Mouse (Mus musculus) macrophage (primary cell): ENCODE results near the gene Dnah12. TPM values are rescaled to one million over a fixed set of nuclear protein-coding genes. Genes with fewer than 3 reads are reported as not detected.

Source experiments
- H3K27ac ChIP-seq: fragments of 350-480 bp; formaldehyde crosslinking; 2 replicates; pipeline ENCODE4 v1.9.0; 2021
- H3K36me3 ChIP-seq: fragments of 350-480 bp; formaldehyde crosslinking; 2 replicates; pipeline ENCODE4 v1.9.0; 2021; ENCODE audit errors: inconsistent target
- H3K4me3 ChIP-seq: fragments of 350-480 bp; formaldehyde crosslinking; 2 replicates; pipeline ENCODE4 v1.9.0; 2021; ENCODE audit errors: inconsistent target
- H3K79me2 ChIP-seq: fragments of 350-480 bp; formaldehyde crosslinking; 2 replicates; pipeline ENCODE4 v1.9.0; 2021; ENCODE audit errors: inconsistent target
- WGBS: methylation state at CpG from one replicate; pipeline ENCODE4 v1.1.7; 2026; ENCODE audit warnings: inconsistent platforms; ENCODE audit not compliant: missing documents; 5-methylcytosine and 5-hydroxymethylcytosine counted together
- polyA plus RNA-seq: library from polyadenylated mRNA; stranded (reverse); fragments of 250-400 nt; gene quantifications from 3 replicates; pipeline ENCODE4 v1.2.4, GENCODE M21; 2018; ENCODE audit warnings: inconsistent platforms
- total RNA-seq, 78 experiments: library from RNA; depleted of rRNA; stranded (reverse); fragments of 250-400 nt; gene quantifications; 1 replicate in 9 of 78; 2 replicates in 24 of 78; 3 replicates in 43 of 78; 4 replicates in 2 of 78; pipeline ENCODE4 v1.2.4; 2018; ENCODE audit warnings: inconsistent platforms in 56 of 78

Dnah12 gene
- total RNA-seq (2018; cell fraction: chromatin; rRNA removed): 1 to 10 TPM in 3 of 26 experiments, under 1 TPM in 22, not detected in 1; 0.16 to 1.9 (median 0.45) TPM
- under 1 TPM in 24 of 26 experiments, not detected in 2; under 0.01 to 0.19 (median 0.07) TPM for total RNA-seq (2018; cell fraction: cytosol; rRNA removed)
- total RNA-seq (2018; cell fraction: nucleus; rRNA removed): 1 to 10 TPM in 3 of 26 experiments, under 1 TPM in 21, not detected in 2; 0.05 to 1.8 (median 0.52) TPM
- 0.20 TPM in 1 of 3 replicates, not detected in the others for polyA plus RNA-seq

DNA sequence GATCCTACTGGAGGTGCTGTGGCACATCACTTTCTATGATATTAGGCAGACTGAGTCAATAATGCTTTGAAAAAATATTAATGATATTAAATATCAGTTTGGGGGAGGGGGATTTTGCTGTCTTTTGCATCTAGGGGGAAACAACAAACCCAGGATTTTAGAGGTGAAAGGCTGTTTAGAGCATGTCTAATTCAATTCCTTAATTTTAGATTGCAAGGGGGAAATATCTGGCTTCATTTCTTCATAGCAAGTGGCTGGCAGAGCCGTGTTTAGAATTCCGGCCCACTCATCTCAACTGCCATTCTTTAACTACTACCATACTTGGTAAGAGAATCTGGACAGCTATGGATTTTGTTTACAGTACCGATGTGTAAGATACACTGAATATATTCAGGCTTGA lies at the start of gene Dnah12:
Gene Dnah12 (plus strand): TSS at position 301 of the 400 bp plus-strand sequence.
- Histone ChIP-seq H3K79me2 (no peaks in the 10 kb centered on the region), H3K27ac (no peak within 1 kb of the TSS), H3K36me3 (no peaks in the 10 kb centered on the region), H3K4me3 (no peak within 1 kb of the TSS)
- WGBS: 85% methylated on average over 3 of the region's 3 CpGs

DNA sequence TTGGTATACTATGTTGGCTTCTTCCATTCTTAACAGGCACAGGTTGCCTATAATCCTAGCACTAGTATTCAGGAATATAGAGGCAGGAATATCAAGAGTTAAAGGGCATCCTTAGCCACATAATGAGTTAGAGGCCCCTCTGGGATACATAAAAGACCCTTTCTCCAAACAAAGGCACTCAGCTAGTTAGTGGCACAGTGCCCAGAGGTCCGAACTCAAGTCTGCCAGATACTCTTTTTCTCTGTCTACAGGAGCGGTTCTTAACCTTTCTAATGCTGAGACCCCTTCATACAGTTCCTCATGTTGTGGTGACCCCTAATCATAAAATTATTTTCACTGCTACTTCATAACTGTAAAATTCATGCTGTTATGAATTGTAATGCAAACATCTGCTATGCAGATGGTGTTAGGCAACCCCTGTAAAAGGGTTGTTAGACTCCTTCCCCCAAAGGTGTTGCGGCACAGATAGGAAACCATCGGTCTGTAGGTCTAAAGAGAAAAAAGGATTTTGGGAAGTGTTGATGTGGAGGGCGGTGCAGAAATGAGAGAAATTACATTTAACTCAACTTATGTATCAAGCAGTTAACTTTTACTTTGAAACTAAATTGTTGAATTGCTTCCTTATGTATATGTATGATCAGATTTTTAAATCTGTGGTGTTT lies 47.0 kb upstream of the Dnah12 start:
- Histone ChIP-seq H3K4me3 (no peak overlapping the region), H3K36me3 (peaks cover 29% of the 10 kb centered on the region), H3K79me2 (peaks cover 100% of the 10 kb centered on the region), H3K27ac (no peak overlapping the region)
- WGBS: 81% methylated on average over 5 of the region's 5 CpGs

DNA sequence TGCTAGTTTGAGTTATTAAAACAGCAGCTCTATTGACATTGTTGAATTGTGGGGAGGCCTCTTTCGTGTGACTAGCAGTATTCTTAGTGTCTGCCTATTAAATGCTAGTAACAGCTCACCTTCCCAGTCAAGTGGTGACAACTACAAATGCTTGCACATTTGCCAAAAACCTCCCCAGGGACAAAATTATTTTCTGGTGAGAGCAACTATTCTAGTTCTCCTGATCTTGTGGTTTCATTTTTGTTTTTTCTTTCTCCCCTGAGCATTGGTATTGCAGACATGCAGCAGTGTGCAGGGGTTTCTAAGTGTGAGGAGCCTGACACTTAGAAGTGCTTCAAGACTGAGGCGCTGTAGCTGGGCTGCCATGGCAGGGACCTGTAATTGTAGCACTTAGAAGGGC lies 45.3 kb upstream of the Dnah12 start:
- H3K27ac ChIP-seq: no peak overlapping the region
- H3K36me3 ChIP-seq: peaks cover 40% of the 10 kb centered on the region
- 87% methylated on average over 2 of the region's 2 CpGs for WGBS
- peaks cover 100% of the 10 kb centered on the region for H3K79me2 ChIP-seq
- no peak overlapping the region for H3K4me3 ChIP-seq

DNA sequence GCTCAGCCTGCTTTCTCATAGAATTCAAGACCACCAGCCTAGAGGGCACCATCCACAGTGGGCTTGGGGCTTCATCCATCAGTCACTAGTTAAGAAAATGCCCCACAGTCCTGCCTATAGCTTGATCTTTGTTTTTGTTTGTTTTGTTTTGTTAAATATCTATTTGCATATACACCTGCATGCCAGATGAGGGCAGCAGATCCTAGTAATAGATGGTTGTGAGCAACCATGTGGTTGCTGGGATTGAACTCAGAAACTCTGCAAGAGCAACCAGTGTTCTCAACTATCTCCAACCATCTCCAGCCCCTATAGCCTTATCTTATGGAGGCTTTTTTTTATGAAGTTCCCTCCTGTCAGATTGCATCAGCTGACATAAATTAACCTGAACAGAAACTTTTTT lies 41.2 kb upstream of the Dnah12 start:
- H3K36me3 ChIP-seq: peaks cover 72% of the 10 kb centered on the region
- H3K79me2 ChIP-seq: peaks cover 62% of the 10 kb centered on the region
- no peak overlapping the region for H3K4me3 ChIP-seq
- no peak overlapping the region for H3K27ac ChIP-seq

DNA sequence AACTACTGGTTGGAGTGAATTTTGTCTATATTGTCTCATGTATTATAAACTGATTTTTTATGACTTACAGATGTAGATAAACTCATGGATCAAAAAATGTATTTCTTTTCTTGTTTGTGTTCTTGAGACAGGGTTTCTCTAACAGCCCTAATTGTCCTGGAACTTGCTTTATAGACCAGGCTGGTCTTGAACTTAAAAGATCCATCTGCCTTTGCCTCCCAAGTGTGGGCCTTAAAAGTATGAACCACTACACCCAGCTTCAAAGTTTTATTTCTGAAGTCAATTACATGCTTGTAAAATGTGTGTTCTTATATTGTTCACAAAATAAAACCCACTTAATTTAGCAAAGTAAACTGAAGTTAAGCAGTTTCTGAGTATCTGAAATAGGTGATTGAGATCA lies 34.9 kb upstream of the Dnah12 start:
- Histone ChIP-seq H3K4me3 (no peak overlapping the region), H3K79me2 (no peaks in the 10 kb centered on the region), H3K27ac (no peak overlapping the region), H3K36me3 (peaks cover 35% of the 10 kb centered on the region)

DNA sequence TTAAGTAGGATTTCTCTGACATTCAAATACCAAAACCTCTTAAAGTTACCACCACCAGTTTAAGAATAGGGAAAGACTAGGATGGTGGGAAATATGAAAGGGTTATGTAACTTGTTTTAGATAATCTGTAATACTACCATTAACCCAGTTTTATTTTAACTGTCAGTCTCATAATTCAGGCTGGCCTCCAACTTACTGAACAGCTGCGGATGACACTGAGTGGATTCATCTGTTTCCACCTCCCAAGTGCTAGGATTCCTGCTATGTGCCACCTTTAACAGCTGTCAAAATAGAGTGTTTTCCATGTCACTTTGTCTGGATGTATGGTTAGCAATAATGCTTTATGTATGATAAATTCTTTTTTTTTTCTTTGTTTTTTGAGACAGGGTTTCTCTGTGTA lies 32.8 kb upstream of the Dnah12 start:
- Histone ChIP-seq H3K4me3 (no peak overlapping the region), H3K27ac (no peak overlapping the region), H3K79me2 (peaks cover 12% of the 10 kb centered on the region), H3K36me3 (peaks cover 30% of the 10 kb centered on the region)
- WGBS: 85% methylated on average over 1 of the region's 1 CpGs

DNA sequence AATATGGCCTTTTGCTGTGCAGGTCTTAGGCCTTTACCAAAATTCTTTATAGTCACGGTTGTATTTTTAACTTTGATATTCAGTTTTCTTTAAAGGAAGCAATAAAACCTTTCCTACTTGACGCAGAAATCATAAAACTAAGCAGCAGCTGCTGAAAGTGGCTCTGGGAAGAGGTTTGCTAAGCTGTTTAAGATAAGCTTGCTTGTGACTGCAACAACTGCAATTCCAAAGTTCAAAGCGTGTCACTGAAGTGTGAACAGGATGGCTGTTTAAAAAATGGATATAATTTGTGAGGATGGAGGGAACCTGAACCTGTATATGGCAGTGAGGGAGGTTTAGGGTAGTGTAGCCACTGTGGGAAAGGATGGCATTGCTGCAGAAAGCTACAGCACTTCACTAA lies 31.1 kb upstream of the Dnah12 start:
- Histone ChIP-seq H3K27ac (no peak overlapping the region), H3K4me3 (no peak overlapping the region), H3K79me2 (peaks cover 30% of the 10 kb centered on the region), H3K36me3 (peaks cover 15% of the 10 kb centered on the region)
- WGBS: 90% methylated on average over 3 of the region's 3 CpGs

DNA sequence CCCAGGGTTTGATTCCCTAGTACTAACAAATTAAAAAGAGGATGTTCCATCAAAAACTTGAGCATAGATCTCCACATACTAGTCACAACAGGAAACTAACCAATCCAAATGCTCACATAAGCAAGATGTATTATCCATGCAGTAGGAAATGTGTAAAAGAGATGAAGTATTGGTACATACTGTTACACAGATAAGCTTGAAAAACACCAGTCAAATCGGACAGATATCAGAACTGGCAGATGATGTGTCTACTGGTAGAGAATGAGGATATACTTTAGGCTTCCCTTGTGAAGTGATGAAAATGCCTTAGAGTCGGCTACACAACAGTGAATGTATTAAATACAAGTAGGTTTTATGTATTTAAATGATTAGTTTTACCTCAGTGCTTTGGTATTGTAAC lies 30.6 kb upstream of the Dnah12 start:
- no peak overlapping the region for H3K27ac ChIP-seq
- peaks cover 35% of the 10 kb centered on the region for H3K79me2 ChIP-seq
- peaks cover 11% of the 10 kb centered on the region; the same call in 1 of the 2 replicates for H3K36me3 ChIP-seq
- no peak overlapping the region for H3K4me3 ChIP-seq
- whole genome bisulfite sequencing: 88% methylated on average over 2 of the region's 2 CpGs

DNA sequence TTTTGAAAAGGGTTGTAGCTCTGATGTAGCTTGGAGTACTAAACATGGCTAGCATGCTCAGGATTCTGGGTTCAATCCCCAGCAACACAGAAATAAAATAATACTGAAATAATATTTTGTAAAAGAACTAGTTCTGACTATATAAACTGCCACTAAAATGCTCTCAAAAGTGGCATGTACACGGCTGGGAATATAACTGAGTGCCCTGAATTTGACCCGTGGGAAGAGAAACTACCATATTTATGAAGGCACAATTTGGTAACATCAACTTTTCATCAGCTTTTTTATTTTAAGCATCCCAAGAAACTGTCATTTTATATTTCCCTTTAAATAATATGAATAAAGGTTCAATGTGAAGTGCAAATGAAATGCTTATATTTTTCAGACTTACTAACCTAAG lies 29.2 kb upstream of the Dnah12 start:
- WGBS: 92% methylated on average over 2 of the region's 2 CpGs
- Histone ChIP-seq H3K27ac (no peak overlapping the region), H3K79me2 (peaks cover 48% of the 10 kb centered on the region), H3K36me3 (peaks cover 11% of the 10 kb centered on the region; the same call in 1 of the 2 replicates), H3K4me3 (no peak overlapping the region)

DNA sequence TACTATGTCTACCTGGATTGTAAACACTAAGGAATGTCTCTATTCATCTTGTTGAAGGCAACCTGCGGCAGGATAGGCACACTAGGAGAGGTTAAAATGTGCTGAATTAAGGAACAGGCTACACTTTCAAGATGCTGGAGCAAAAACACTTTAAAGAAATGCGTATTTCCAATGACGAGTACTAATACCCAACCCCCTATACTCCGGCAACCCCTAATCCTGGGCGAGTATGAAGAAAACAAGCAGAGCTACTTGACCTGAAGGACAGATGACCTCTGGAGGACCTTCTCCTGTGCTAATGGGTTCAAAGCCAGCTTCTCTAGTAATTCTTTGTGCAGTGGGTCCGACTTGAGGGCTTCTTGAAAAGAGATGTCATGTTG lies 25.1 kb upstream of the Dnah12 start:
- peaks cover 11% of the 10 kb centered on the region; the same call in 1 of the 2 replicates for H3K36me3 ChIP-seq
- peaks cover 49% of the 10 kb centered on the region for H3K79me2 ChIP-seq
- peak overlapping the region; percentile 87 for H3K4me3 ChIP-seq
- 25% methylated on average over 6 of the region's 6 CpGs for WGBS
- peak overlapping the region; percentile 31 for H3K27ac ChIP-seq

DNA sequence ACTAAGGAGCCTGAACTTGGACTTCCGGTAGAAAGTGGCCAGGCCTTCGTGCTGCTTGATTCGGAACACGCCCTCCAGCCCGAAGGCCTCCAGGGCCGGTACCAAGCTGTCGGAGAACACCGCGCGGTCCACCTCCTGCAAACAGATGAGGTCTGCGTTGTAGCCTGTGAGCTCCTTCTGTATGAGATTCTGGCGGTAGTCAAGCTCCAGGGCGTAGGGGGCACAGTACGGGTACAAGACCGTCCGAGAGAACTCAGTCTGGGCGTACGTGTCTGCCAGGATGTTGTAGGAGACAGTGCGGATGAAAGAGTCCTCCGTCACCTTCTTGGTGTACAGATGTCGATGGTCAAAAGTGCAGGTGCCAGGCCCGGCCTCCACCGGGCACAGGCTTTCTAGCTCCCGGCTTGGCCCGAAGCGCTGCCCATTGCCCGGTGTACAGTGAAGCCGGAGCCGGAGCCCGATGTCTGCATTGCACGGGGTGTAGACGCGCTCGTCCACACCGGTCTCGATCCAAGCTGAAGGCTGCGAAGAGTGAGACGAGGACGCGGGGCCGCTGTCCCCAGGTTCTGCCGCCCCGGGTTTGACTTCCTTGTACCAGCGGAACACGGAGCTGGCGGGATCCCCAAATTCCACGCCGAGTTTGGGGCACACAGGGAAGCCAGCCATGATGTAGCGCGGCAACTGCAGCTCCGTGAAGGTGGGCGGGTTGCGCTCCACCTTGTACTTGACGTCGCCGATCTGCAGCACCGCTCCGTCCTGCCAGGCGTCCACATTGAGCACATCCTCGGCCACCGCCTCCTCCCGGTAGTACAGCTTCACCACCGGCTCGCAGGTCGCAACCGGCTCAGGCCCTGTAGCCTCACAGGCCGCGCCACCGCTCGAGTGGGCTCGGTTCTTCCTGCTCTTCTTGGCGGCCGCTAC lies 24.4 kb upstream of the Dnah12 start:
- peaks cover 49% of the 10 kb centered on the region for H3K79me2 ChIP-seq
- H3K27ac ChIP-seq: peak overlapping the region; percentile 31
- H3K36me3 ChIP-seq: peaks cover 8% of the 10 kb centered on the region; the same call in 1 of the 2 replicates
- H3K4me3 ChIP-seq: peak overlapping the region; percentile 87
- under 1% methylated on average over 66 of the region's 73 CpGs for WGBS

DNA sequence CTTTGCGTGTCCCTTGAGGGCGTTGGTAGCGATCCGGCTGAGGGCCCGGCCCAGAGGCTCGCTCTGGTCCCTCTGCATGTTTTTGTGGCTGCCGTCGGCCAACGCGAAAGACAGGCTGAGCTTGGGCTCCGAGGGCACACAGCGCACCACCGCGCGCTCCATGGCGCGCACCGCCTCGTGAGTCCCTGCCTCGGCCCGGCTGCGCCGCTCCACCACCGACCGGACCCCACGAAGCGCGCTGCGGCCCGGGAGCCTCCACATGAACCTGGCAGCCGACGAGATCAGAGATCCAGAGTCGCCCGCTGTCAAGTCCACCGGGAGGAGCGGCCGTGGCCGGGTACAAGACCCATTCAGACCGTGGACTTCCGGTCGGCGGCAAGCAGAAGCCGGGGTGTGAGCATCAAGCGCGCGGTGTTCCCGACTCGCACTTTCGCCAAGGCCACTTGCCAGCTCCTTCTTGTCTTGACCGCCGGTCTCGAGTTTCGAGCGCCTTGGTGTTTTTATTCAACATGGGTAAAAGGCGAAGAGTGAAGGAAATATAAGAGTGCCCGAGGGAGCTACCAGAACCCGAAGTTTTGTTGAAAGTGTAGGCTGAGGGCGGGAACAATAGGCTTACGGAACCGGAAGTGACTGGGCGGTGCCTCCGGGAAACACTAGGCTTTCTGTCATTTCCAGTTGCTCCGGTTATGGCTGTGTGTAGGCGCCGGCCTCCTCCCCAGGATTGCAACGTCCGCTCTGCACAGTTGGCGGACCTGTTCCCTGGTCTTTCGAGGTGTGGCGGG lies 23.6 kb upstream of the Dnah12 start, which contains the start of gene Pde12:
Gene Pde12 (minus strand): TSS at position 592 of the 782 bp plus-strand sequence.
- under 1% methylated on average over 69 of the region's 70 CpGs for WGBS
- Histone ChIP-seq H3K36me3 (peaks cover 5% of the 10 kb centered on the region; the same call in 1 of the 2 replicates), H3K79me2 (peaks cover 44% of the 10 kb centered on the region), H3K4me3 (peak within 1 kb of the TSS; percentile 87), H3K27ac (peak within 1 kb of the TSS; percentile 97)

DNA sequence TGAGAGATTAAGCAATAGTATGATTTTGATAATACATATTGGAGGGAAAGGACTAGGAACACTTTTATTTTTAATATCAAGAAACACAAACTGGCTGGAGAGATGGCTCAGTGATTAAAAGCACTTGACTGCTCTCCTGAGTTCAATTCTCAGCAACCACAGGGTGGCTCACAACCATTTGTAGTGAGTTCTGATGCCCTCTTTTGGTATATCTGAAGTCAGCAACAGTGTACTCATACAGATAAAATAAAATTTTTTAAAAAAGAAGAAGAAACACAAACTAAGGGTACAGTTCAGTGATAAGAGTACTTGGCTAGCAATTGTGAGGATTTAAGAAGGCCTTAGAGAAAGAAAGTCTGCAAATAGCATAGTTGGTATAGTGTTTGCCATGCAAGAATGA lies 22.1 kb upstream of the Dnah12 start:
- no peak overlapping the region for H3K27ac ChIP-seq
- no peak overlapping the region; the same call in 1 of the 2 replicates for H3K4me3 ChIP-seq
- no peaks in the 10 kb centered on the region for H3K36me3 ChIP-seq
- peaks cover 29% of the 10 kb centered on the region for H3K79me2 ChIP-seq
